Mouse (Mus musculus): ENCODE measurements at regions not wholly inside any gene's neighbourhood (a gene's known extent, or its start where the extent isn't known, plus 50 kb on each side); places are given as distances from the start of the nearest gene placed in this dataset.

DNA sequence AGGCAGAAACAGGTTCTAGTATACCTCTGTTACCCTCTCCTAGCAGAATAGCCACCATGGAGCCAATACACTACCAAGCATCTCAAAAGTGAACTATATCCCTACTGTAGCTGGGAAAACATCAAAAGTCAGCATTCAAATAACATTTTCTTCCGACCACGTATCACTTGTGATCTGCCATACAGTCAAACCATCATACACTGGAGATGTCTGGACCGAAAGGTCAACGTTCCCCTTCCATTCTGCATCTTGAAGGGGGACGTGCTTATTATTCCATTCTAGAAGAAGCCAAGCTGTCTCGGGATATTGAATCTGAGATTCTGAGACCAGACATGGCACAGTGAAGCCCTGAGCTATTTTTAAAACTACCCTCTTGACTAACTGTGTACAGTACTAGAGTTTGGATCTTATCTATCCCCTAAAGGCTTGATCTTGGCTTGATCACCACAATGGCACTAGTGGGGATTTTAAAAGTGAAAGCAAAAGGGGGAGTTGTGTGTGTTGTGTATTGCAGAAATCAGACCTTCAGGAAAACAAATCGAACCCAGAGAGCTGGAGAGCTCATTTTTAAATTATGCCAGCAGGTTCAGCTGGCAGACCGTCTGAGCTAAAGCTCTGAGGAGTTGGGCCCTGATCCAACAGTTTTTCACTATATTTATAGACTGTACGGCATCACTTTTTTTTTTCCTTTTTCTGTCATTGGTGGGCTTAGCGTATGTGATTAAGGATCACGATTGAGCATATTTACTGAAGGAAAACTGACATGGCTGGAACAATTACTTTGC lies 218.6 kb upstream of the Hs6st1 start:
- H3K4me1 ChIP-seq (ENCODE audit: control insufficient read depth, insufficient read depth, low read length): no peaks in the 10 kb centered on the region
- no peak overlapping the region for H3K4me3 ChIP-seq (replicated peaks; ENCODE audit: low read depth, low read length)
- no peaks in the 10 kb centered on the region for H3K9me3 ChIP-seq (ENCODE audit: control insufficient read depth, low read length)
- no peak overlapping the region for H3K27ac ChIP-seq (replicated peaks; ENCODE audit: low read depth, low read length)
- WGBS: 78% methylated on average over 11 of the region's 11 CpGs
- no peaks in the 10 kb centered on the region for H3K27me3 ChIP-seq (ENCODE audit: control insufficient read depth, insufficient read depth, low read length)
- DNase-seq (peak; percentile 18), ATAC-seq (ENCODE audit: low FRiP score, low TSS enrichment) (no peak)
- no peaks in the 10 kb centered on the region for H3K36me3 ChIP-seq (ENCODE audit: control insufficient read depth, insufficient read depth, low read length)
- H3K9ac ChIP-seq (replicated peaks; ENCODE audit: low read length): no peak overlapping the region
- no peak overlapping the region for H3K4me2 ChIP-seq (ENCODE audit: low read length)

DNA sequence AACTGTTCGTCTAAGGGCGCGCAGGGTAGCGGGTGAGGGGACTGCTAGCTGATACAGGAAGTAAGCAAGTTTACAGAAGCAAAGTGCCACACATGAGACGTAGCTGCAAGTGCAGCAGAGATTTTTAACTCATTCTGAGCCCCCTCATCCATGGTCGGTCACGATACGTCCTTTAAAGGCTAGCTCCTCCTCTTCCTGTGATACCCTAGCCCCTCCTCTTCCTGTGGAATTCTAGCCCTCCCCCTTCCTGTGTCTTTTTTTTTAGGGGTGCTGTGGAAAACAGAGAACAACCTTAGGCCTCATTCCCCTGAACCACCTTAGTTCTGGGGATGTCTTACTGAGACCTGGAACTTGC lies 218.0 kb upstream of the Hs6st1 start:
- no peaks in the 10 kb centered on the region for H3K4me1 ChIP-seq (ENCODE audit: control insufficient read depth, insufficient read depth, low read length)
- no peaks in the 10 kb centered on the region for H3K36me3 ChIP-seq (ENCODE audit: control insufficient read depth, insufficient read depth, low read length)
- no peaks in the 10 kb centered on the region for H3K9me3 ChIP-seq (ENCODE audit: control insufficient read depth, low read length)
- no peak overlapping the region for H3K4me2 ChIP-seq (ENCODE audit: low read length)
- H3K4me3 ChIP-seq (replicated peaks; ENCODE audit: low read depth, low read length): no peak overlapping the region
- no peak overlapping the region for H3K9ac ChIP-seq (replicated peaks; ENCODE audit: low read length)
- H3K27ac ChIP-seq (replicated peaks; ENCODE audit: low read depth, low read length): no peak overlapping the region
- DNase-seq (no peak), ATAC-seq (ENCODE audit: low FRiP score, low TSS enrichment) (no peak)
- 89% methylated on average over 8 of the region's 8 CpGs for WGBS
- H3K27me3 ChIP-seq (ENCODE audit: control insufficient read depth, insufficient read depth, low read length): no peaks in the 10 kb centered on the region; the same call in 1 of the 2 replicates

DNA sequence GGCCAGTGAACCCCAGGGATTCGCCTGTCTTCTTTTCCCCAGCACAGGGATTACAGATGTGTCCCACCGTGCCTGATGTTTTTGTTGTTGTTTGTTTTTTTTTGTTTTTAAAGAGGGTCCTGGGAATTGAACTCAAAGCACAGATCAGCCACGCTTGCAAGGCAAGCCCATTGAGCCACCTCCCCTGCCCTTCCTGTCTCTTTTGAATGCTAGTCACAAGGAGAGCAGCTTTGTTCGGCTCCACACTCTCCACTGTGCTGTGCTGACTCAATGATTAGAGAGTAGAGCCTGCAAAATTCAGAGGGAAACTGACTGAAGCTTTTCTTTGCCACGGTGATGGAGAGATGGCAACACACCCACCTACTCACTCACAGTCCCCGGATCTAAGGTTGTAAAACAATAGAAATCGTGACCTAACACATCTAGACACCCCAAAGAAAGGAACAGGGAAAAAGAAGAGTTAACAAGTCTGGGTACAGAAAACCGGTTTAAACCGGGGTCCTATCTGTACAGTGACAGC lies 217.6 kb upstream of the Hs6st1 start:
- Histone ChIP-seq H3K9ac (replicated peaks; ENCODE audit: low read length) (no peak overlapping the region), H3K4me3 (replicated peaks; ENCODE audit: low read depth, low read length) (no peak overlapping the region), H3K36me3 (ENCODE audit: control insufficient read depth, insufficient read depth, low read length) (no peaks in the 10 kb centered on the region), H3K4me2 (ENCODE audit: low read length) (no peak overlapping the region), H3K27ac (replicated peaks; ENCODE audit: low read depth, low read length) (no peak overlapping the region), H3K27me3 (ENCODE audit: control insufficient read depth, insufficient read depth, low read length) (no peaks in the 10 kb centered on the region; the same call in 1 of the 2 replicates), H3K9me3 (ENCODE audit: control insufficient read depth, low read length) (no peaks in the 10 kb centered on the region), H3K4me1 (ENCODE audit: control insufficient read depth, insufficient read depth, low read length) (no peaks in the 10 kb centered on the region)
- 60% methylated on average over 9 of the region's 9 CpGs for WGBS
- DNase-seq: no peak
- no peak for ATAC-seq (ENCODE audit: low FRiP score, low TSS enrichment)

DNA sequence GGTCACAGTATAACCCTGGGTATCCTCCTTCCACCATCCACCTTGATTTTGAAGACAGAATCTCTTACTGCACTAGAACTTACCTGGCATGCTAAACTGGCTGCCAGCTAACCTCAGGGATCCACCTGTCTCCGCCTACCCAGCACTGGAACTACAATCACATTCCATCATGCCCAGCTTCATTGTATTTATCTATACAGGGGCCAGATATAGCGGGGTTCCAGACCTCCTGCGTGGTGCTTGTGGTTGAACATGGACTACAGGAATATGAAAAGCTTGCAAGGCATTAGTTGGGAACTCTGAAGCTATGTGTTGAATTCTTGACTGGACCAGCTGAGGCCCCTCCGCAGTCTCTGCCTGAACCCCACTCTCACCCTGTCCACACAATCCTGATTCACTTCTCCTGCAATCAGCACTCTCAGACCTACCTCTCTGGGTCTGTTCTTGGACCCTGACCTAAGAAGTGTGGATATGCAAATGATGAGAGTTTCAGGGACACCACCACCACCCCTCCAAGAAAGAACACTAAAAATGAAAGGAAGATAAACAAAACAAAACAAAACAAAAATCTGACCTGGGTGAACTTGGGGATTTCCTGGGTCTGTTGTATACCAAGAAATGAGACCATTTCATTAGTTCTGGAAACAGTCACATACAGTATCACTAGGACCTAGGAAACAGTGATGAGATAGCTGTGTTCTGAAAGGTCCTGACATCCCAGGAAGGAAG lies 216.4 kb upstream of the Hs6st1 start:
- Histone ChIP-seq H3K36me3 (ENCODE audit: control insufficient read depth, insufficient read depth, low read length) (no peaks in the 10 kb centered on the region), H3K4me2 (ENCODE audit: low read length) (no peak overlapping the region), H3K4me3 (replicated peaks; ENCODE audit: low read depth, low read length) (no peak overlapping the region), H3K27ac (replicated peaks; ENCODE audit: low read depth, low read length) (no peak overlapping the region), H3K4me1 (ENCODE audit: control insufficient read depth, insufficient read depth, low read length) (no peaks in the 10 kb centered on the region), H3K27me3 (ENCODE audit: control insufficient read depth, insufficient read depth, low read length) (no peaks in the 10 kb centered on the region; the same call in 1 of the 2 replicates), H3K9ac (replicated peaks; ENCODE audit: low read length) (no peak overlapping the region), H3K9me3 (ENCODE audit: control insufficient read depth, low read length) (no peaks in the 10 kb centered on the region)
- ATAC-seq (ENCODE audit: low FRiP score, low TSS enrichment): no peak
- 96% methylated on average over 4 of the region's 4 CpGs for WGBS
- no peak for DNase-seq

DNA sequence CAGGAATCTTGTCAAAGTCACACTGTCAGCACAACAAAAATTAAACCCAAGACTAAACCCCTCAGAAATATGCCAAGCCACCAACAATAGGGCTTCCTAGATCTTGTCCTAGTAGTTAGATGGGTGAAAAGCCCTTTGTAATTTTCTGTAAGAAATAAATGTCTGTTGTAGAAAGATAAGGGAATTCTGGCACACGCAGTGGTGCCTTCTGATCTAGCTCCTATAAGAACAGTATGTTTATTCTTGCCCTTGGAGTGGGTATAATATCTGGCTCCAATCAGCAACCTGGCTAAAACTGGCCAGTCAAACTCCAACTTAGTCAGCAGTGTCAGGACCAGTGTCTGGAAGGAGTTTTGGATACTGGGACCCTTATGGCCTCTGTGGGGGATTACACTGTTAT lies 215.2 kb upstream of the Hs6st1 start:
- WGBS: 87% methylated on average over 1 of the region's 1 CpGs
- Histone ChIP-seq H3K4me1 (ENCODE audit: control insufficient read depth, insufficient read depth, low read length) (no peaks in the 10 kb centered on the region), H3K9ac (replicated peaks; ENCODE audit: low read length) (no peak overlapping the region), H3K27ac (replicated peaks; ENCODE audit: low read depth, low read length) (no peak overlapping the region), H3K36me3 (ENCODE audit: control insufficient read depth, insufficient read depth, low read length) (no peaks in the 10 kb centered on the region), H3K4me2 (ENCODE audit: low read length) (no peak overlapping the region), H3K4me3 (replicated peaks; ENCODE audit: low read depth, low read length) (no peak overlapping the region), H3K27me3 (ENCODE audit: control insufficient read depth, insufficient read depth, low read length) (no peaks in the 10 kb centered on the region; the same call in 1 of the 2 replicates), H3K9me3 (ENCODE audit: control insufficient read depth, low read length) (no peaks in the 10 kb centered on the region)
- DNase-seq: no peak
- no peak for ATAC-seq (ENCODE audit: low FRiP score, low TSS enrichment)

DNA sequence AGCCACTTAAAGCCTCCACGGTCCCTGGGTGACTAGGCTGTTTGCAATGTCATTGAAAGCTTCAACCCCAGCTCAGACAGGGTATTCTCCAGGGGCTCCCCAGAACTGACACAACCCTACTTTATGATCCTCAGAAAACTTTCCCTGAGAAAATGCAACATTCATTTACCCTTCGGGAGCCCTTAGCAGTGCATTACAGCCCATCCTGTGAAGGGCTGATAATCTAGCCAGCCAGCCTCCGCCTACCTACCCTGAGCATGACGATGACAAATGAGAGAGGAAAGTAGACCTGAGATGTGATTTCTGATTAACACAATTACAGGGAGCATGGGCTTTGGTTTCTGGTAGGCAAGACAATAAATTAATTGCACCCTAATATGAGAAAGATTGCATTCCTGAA lies 212.6 kb upstream of the Hs6st1 start:
- Histone ChIP-seq H3K27ac (replicated peaks; ENCODE audit: low read depth, low read length) (no peak overlapping the region), H3K9ac (replicated peaks; ENCODE audit: low read length) (no peak overlapping the region), H3K9me3 (ENCODE audit: control insufficient read depth, low read length) (no peaks in the 10 kb centered on the region), H3K4me2 (ENCODE audit: low read length) (no peak overlapping the region), H3K4me1 (ENCODE audit: control insufficient read depth, insufficient read depth, low read length) (no peaks in the 10 kb centered on the region), H3K36me3 (ENCODE audit: control insufficient read depth, insufficient read depth, low read length) (no peaks in the 10 kb centered on the region), H3K27me3 (ENCODE audit: control insufficient read depth, insufficient read depth, low read length) (no peaks in the 10 kb centered on the region; the same call in 1 of the 2 replicates), H3K4me3 (replicated peaks; ENCODE audit: low read depth, low read length) (no peak overlapping the region)
- 90% methylated on average over 4 of the region's 4 CpGs for WGBS
- ATAC-seq (ENCODE audit: low FRiP score, low TSS enrichment): no peak
- no peak for DNase-seq

DNA sequence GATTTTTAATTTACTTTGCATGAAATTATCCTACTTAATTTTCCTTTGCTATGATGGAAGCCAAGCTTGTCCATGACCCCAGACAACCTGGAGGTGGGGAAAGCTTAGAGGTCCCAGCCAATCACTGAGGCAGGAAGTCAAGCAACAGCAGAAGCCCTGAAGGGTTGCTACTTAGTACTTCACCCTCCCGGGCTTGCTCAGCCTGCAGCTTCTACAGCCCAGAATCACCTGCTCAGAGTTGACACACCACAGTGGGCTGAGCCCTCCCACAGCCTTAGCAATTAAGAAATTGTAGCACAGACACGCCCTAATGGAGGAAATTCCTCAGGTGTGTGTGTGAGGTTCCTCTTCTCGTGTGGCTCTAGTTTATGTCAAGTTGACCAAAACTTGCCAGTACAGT lies 209.9 kb upstream of the Hs6st1 start:
- Histone ChIP-seq H3K36me3 (ENCODE audit: control insufficient read depth, insufficient read depth, low read length) (no peaks in the 10 kb centered on the region), H3K9ac (replicated peaks; ENCODE audit: low read length) (no peak overlapping the region), H3K9me3 (ENCODE audit: control insufficient read depth, low read length) (no peaks in the 10 kb centered on the region), H3K4me2 (ENCODE audit: low read length) (no peak overlapping the region), H3K27ac (replicated peaks; ENCODE audit: low read depth, low read length) (no peak overlapping the region), H3K27me3 (ENCODE audit: control insufficient read depth, insufficient read depth, low read length) (no peaks in the 10 kb centered on the region; the same call in 1 of the 2 replicates), H3K4me1 (ENCODE audit: control insufficient read depth, insufficient read depth, low read length) (no peaks in the 10 kb centered on the region), H3K4me3 (replicated peaks; ENCODE audit: low read depth, low read length) (no peak overlapping the region)
- 85% methylated on average over 3 of the region's 3 CpGs for WGBS
- ATAC-seq (ENCODE audit: low FRiP score, low TSS enrichment): no peak
- DNase-seq: no peak

DNA sequence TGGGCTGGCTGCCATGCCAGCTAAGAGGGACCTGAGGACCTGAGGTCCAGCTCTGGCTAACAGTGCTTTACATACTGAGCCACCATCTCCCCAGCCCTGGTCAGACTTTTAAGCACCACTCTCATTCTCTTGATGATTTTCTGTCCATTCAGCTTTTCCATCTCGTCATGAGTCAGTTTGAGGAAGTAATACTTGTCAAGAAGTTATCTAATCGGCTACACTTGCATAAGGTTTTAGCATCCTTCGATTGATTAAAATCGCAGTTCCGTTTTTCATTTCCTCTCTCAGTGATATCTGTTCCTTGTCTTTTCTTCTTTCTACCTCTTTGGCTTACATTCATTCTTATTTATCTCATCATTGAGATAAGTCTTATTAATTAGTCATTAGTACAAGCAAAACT lies 207.4 kb upstream of the Hs6st1 start:
- Histone ChIP-seq H3K4me1 (ENCODE audit: control insufficient read depth, insufficient read depth, low read length) (no peaks in the 10 kb centered on the region), H3K36me3 (ENCODE audit: control insufficient read depth, insufficient read depth, low read length) (no peaks in the 10 kb centered on the region), H3K27me3 (ENCODE audit: control insufficient read depth, insufficient read depth, low read length) (no peaks in the 10 kb centered on the region), H3K27ac (replicated peaks; ENCODE audit: low read depth, low read length) (no peak overlapping the region), H3K4me3 (replicated peaks; ENCODE audit: low read depth, low read length) (no peak overlapping the region), H3K9ac (replicated peaks; ENCODE audit: low read length) (no peak overlapping the region), H3K9me3 (ENCODE audit: control insufficient read depth, low read length) (no peaks in the 10 kb centered on the region), H3K4me2 (ENCODE audit: low read length) (no peak overlapping the region)
- 89% methylated on average over 5 of the region's 5 CpGs for WGBS
- no peak for ATAC-seq (ENCODE audit: low FRiP score, low TSS enrichment)
- no peak for DNase-seq

DNA sequence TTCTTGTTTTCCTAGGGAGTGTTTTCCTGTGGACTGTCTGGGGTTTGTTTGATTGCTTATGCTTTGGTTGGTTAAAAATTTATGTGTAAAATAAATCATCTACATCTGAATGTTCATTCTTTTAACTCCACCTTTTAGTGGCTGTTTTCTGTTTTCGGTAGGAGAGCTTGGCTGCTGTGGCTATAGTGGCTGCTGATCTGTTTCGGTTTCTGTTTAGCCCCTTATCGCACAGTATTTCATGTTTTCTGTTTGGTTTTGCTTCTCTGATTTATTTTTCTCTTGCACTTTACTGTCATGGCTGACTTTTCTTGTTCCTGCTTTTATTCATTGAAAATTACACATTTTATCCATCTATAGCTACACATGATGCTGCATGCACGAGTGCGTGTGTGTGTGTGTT lies 206.0 kb upstream of the Hs6st1 start:
- no peak overlapping the region for H3K4me3 ChIP-seq (replicated peaks; ENCODE audit: low read depth, low read length)
- ATAC-seq (ENCODE audit: low FRiP score, low TSS enrichment) (no peak), DNase-seq (no peak)
- 93% methylated on average over 5 of the region's 5 CpGs for WGBS
- no peak overlapping the region for H3K9ac ChIP-seq (replicated peaks; ENCODE audit: low read length)
- no peaks in the 10 kb centered on the region for H3K36me3 ChIP-seq (ENCODE audit: control insufficient read depth, insufficient read depth, low read length)
- H3K4me1 ChIP-seq (ENCODE audit: control insufficient read depth, insufficient read depth, low read length): no peaks in the 10 kb centered on the region
- no peak overlapping the region for H3K4me2 ChIP-seq (ENCODE audit: low read length)
- H3K27ac ChIP-seq (replicated peaks; ENCODE audit: low read depth, low read length): no peak overlapping the region
- no peaks in the 10 kb centered on the region for H3K27me3 ChIP-seq (ENCODE audit: control insufficient read depth, insufficient read depth, low read length)
- no peaks in the 10 kb centered on the region for H3K9me3 ChIP-seq (ENCODE audit: control insufficient read depth, low read length)
